Mouse (Mus musculus): ENCODE data around the gene Csdc2.

DNA sequence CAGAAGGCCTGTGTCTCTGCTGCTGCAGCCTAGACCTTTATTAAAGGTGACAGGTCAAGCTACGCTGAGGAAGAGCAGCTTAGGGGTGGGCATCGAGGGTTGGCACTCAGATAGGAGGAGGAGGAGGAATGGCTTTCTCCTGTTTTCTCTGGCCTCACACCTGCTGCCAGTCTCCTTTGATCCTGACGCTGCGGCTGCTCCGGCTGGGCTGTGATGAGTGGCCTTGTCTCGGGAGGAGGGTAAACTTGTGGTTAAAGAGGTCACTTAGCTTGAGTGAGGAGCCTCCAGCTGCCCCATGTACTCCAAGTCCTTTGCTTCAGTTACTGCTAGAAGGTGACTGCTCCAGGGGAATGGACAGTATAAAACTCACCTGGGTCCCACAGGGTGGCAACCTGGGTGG is 57.4 kb downstream of the Csdc2 start:
- TF ChIP-seq CTCF (IDR thresholded peaks at IDR 0.05; ENCODE audit: extremely low read depth, insufficient read depth, low read length) (no peak), POLR2A (IDR thresholded peaks at IDR 0.05; ENCODE audit: extremely low read depth, insufficient read depth, low read length) (no peak)
